Mouse (Mus musculus) kidney, adult 8-10 months (tissue): ENCODE results near the gene Mab21l1.
A peak's percentile ranks its signal among the peaks of the same experiment; 100 is the strongest.

Source experiments
- DNase-seq, 2 experiments: peaks; one replicate each; pipeline ENCODE4 v3.0.0; 2022

Gene Mab21l1

DNA sequence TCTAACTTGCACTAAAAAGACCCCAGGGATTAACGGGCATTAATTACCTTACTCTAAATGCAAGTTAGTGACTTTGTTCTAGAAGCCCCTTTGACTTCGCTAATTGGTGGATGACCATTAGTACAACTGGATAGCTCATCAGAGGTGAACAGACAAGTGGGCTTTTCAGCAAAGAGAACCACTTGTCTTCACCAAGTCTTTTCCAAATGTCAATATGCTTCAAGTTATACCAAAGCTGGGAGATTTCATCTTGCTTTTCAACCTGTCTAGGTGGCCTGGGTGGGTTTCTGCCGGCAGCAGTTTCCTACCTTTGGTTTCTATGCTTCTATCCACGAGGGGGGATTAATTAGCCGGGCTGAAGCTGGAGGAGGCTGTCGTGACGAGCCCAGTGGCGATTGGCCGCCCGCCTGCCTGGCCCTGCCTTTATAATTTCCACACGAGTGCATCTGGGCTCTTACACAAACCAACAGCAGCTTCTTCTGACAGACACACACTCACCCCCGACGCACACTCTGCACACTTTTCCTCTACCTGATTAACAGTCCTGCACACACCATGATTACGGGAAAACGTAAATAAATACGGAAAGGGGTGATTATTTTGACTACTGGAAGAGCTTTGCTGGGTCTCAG, at the start of gene Mab21l1:
Mab21l1 (plus strand) TSS at position 455 of the 632 bp plus-strand sequence.
- peak in 1 of 2 experiments; percentile 11 for DNase-seq

DNA sequence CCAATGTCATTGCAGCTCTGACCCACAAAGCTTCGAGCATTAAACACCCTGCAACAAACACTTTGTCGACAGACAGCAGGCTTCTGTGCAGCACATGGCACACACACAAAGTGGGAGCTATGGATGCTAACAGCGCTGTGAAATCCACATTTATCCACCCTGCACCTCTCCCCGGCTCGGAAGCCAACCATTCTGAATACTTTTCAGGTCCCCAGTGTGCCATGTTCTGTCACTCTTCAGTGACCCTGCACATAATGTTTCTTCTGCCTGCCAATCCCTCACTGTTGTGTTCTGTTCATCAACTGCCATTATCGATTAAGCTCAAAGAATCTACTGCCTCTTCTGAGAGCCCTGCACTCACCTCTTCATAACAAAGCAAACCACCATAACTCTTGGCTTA, 48.6 kb upstream of the Mab21l1 start:
- DNase-seq: no peak

DNA sequence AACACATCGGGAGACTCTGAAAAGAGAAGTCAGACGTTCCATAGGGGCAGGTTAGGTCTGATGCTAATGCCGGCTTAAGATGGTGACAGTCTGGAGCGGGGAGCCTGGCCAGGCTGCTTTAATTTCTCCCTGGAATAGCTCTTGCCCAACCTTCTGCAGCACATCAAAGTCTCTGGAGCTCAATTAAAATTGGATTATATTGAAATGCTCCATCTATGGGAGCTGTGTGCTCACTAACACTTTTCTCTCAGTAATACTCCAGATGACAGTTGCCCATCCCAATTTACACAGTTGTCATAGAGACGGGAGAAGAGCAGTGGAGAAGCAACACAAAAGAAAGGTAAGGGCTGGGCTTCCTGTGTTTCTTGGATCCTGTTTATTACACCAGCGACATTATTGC, 40.9 kb upstream of the Mab21l1 start:
- DNase-seq: no peak

DNA sequence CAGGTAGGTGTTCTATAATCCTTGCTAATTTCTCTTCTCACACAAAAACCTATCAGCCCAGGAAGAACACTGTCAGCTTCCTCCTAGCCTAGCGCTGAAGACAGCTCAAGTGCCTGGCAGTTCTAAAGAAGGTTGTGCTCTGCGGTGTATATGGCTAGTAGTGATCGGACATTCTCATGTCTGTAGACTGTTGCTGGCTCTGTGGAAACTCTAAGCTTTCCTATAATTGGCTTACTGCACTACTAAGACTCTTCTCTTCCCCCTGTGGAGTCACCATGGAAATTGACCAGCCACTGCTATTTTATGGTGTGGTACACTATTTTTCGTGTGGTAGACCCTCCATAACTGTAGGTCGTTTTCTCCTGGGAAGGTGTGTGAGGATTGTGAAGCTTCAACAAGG, 40.1 kb upstream of the Mab21l1 start:
- DNase-seq: no peak

DNA sequence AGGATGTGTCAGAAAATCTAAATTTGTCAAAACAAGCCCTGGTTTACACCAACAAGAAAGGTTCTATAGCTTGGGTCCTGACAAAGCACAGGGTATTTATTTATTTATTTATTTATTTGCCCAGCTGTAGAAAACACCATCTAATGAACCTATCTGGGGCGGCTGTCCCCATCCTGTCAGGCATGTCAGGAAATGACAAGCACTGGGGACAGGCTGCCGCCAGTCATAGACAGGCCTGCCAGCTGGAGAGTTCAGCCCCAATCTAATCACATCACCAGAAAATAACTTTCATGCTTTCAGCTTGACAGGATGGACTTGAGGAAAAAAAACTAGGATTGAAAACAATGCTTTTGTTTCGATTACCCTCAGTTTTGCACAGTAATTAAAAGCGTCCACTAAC, 39.7 kb upstream of the Mab21l1 start:
- DNase-seq: no peak

DNA sequence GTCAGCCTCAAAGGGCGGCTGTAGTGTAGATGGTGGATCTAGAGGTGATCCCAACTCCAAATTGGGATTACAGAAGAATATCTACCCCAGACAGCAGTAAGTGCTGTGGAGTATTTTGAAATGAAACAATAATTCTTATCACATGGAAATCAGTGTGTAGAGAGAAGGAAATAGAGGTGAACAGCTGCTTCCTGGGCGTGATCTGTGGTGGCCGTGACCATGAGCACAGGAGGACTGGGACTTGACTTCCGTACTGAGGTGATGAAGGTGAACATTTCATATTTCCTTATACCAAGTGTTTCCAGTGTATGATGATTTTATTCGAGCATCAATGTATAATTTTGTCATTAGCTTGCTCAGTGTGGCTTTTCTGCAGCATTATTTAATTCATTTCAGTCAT, 38.4 kb upstream of the Mab21l1 start:
- DNase-seq: no peak

DNA sequence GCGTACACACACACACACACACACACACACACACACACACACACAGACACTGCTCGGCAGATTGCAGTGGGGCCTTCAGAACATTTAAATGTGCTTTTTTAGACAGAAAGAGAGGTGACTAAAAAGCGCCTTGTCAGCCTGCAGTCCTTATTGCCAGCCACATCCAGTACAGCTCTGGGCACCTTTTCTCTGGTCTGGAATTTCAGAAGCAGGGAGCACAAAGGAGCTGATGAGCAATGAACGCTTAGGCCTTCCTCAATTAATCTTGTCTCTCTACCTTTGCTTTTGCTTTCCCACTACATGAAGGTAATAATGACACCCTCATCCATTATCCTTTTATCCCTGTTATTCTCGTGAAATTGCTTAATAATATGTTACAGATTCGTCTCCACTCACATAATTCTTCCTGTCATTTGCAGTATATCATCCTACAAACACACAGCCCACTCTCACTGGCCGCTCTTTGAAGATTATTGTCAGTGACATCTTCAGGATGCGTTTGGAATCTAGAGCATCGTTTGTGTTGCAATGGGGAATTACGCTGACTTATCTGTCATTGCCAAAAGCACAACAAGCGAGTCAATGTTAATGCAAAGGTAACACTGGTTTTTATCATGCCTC, 31.8 kb upstream of the Mab21l1 start:
- DNase-seq: no peak

DNA sequence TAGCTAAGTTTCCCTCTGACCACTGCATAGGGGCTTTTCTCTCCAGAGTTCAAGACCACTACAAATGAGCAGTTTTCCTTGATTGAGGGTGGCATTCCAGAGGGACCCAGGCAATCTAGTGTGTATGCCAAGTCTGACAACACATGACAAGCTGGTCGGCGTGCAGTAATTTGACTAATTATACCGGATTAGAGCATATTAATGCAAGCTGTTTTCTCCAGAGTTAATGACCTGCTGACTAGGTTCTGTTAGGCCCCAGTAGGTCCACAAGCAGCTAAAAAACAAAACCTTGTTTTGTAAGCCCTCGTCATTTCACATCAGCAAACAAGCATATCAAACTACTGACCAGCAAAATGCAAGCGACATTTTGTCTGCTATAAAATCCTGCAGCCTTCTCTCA, 30.9 kb upstream of the Mab21l1 start:
- DNase-seq: no peak

DNA sequence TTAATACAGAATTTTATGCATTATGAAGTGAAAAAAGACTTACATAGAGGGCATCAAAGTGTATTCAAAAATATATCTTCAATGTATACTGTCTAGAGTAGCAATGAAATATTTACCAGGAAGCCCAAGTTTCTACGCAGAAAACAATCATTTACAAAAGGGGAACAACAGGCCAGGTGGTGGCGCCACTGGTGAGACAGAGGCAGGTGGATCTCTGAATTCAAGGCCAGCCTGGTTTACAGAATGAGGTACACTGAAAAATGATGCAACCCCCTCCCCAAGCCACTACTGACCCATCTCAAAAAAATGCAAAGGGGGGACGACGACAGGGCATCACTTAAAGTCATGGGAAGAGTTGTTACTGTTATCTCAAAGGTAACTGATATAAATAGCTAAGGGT, 29.8 kb upstream of the Mab21l1 start:
- no peak for DNase-seq

DNA sequence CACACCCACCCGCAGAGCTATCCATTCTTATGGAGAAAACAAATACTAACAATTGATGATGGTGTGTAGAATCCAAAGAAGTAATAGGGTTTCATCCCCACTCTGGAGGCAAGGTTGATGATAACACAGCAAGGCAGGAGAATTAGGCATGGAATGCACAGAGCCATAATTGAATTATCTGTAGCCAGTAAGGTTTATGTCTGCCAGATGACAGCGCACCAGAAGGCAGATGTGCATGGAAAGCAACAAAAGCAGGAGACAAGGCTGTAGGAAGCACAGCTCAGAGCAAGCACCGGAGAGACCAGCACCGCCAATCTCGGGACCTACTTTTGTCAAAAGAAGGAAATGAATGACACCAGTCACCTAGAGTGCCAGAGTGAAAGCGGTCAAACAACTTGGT, 28.4 kb upstream of the Mab21l1 start:
- no peak for DNase-seq

DNA sequence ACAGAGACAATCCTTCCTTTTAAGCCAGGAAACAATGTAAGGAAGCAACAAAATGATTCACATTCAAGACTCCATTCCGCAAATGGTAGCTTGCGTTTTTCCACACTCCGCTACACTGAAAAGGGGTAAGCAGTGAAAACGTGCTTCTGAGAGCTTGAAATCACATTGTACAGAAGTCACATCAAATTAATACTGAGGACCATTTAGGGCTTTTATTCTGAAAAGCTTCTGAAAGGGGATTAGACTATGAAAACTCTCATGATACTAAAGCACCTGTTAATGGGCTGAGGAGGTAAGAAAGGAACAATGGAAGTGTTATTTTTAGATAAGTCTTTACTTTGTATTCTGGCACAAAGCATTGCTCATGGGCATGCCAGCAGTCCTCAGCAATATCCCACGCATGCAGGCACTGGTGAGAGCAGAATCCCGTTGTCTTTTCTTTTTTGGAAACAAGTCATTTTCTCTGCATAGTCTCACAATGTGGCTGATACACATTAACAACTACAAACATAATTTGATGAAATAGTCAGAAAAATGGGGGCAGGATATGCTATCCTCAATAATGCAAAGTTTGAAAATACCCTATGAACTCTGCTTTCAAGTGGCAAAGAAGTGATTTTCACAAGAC, 27.2 kb upstream of the Mab21l1 start:
- no peak for DNase-seq

DNA sequence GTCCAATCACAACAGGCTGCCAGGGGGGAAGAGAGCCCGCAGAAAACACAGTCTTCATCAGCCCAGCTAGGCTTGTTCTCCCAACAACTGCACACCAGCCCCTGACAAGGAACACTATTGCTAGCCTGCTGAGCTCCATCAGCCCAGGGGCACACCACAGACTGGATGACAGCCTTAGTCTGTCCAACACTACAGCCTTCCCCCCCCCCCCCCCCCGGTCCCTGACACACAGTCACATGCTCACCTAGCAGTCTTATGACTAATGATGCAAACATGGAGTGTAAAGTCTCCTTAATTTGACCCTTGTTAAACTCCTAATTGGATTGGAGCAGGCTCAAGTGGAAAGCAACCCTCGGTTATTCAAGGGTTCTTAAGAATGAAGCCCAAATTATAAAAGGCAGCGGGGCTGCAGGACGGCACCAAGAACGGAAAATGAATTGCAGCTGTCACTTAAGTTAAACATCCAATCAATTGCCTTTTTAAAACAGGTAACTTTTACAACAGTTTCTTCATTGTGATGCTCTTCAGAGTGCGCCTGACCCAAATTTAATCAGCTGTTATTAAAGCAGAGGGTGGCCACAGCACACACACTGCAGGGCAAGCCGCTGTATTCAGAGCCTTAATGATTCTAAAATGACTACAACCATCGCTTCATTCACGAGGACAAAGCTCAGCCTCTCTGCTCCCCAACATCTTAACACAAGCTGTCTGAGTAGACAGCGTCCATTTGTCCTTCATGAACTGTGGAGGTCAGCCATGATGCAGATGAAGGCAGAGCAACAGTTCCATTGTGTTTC, 26.3 kb upstream of the Mab21l1 start:
- DNase-seq: no peak

DNA sequence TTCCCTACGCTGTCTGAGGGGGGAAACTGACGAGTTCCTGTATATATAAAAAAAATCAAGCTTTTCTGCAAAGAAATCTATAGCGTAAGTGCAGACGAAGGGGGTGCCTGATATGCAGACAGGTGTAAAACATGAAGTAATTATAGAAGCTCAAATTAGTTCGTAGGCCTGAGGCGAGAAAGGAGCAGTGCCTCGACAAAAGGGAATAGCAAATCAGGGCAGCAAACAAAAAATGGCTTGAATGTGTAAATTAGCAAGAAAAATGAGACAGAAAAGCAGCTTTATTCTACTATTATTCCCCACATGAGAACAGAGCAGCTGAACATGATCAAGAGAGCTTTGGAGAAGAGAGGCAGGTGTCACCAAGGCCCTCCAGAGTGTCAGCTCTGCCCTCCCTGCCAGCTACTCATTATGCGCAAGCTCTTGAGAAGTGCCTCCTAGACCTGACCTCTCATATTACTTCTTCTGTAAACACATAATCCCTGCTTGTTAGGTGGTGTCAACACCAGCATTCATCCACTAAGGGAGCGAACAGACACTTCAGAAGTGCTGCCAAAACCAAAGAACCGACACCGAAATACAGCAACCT, 25.6 kb upstream of the Mab21l1 start:
- no peak for DNase-seq

DNA sequence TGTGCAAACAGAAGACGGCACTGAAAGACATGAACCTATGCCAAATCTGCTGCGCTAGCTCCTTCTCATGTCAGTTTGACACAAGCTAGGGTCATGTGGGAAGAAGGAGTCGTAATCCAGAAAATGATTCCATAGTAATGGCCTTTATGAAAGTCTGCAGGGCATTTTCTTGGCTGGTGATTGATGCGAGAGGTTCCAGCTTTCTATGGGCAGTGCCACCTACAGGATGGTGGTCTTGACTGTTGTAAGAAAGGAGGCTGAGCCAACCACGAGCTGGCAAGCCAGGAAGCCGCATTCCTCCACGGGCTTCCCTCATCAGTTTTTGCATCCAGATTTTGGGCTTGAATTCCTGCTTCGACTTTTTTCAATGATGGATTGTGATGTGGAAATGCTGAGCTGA, 24.0 kb upstream of the Mab21l1 start:
- no peak for DNase-seq

DNA sequence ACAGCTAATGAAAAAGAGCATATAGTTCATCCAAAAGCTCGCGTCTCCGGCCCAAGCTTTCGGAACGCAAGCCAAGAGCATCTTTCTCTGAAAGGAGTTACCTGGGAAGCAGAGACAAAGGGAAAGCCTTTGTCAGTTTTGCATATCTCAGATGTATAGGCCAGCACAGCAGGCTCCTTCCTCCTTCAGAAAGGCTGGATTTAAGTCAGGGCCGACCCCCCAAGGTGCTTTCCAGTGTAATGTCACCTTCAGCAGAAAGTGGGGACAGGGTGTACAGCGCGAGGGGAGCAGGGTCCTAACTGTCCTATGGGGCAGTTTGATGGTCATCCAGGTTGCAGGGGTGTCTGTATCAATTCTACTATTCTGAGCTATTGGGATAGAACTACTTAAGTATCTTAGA, 18.7 kb upstream of the Mab21l1 start:
- no peak for DNase-seq

DNA sequence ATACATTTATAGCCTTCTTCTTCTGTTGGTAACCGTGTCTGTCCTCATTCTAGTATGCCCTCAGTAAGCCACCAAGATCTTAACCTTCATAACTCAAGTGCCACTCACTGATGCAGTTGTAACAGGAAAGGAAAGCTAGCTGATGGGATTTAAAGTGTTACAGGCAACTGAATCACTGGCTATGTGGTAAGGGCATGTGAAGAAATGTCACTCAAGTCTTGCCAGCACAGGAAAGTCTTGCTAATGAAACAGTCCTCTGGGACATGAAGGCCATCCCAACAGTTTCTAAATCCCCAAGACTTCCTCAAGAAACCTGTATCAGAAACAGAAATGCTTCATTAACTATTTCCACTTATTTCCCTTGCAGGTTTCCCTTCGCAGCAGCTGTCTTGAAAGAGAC, 13.7 kb upstream of the Mab21l1 start:
- no peak for DNase-seq

DNA sequence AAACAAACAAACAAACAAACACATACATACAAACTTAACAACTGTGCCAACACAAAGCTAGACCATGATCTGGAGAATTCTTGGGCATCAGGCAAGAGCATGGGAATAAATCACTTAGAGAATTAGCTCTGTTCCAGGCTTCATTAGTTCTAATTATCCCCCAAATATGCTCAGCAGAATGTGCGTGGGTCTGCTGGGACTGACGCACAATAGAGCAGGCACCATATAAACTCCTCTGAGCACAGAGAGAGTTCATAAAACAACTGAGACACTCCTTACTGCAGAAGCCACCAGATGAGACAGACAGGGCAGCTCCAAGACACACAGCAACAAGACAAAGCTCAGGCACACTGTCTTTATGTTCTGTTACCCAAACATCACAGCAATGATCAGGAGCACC, 13.0 kb upstream of the Mab21l1 start:
- DNase-seq: no peak

DNA sequence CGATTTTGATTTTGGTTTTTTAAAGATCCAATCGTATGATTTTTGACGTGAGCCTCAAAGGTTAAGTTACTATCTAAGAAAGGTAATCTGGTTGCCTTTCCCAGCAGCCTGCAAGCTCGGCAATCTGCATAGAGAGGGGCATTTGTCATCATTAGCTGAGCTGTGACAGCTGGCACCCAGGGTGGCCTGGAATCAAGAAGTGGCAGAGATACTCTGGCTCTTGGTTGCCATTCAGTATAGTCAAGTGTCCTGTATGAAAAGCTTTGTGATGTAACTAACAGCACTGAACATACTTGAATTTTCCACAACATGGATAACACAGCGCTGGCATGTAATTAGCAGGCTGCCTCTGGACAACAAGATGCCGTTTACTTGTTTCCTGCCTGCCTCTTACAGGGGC, 8.1 kb upstream of the Mab21l1 start:
- DNase-seq: no peak

DNA sequence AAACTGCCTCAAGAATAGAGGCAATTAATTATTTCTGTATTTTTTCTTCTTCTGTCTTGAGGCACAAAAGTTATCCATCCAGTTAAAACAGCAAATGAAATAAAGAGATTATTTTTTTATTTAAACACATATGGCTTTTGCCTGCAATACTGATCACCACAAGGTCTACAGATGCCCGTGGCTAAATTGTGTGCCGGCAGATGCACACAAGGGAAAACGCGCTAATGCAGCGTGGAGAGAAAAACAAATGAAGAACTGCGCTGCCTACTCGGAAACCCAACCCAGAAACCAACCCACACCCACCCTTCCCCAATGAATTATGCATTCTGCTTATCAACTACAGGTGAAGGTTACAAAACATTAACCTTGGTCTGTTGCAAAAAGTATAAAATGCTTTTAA, 7.1 kb upstream of the Mab21l1 start:
- no peak for DNase-seq

DNA sequence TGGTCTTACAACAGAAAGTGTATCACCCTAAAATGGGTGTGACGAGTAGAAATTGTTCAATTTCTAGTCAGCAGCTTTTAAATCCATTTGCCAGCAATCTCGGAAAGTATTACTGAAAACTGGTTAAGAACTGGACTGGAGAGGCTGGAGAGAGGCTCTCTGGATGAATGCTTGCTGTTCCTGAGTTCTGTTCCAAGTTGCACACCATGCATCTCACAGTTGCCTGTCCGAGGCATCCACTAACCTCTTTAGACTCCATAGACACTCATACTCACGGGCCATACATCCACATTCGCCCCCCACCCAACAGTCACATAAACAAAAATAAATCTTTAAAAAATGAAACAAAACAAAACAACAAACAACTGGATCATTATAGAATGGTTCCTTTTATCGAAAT, 6.6 kb upstream of the Mab21l1 start:
- DNase-seq: no peak

DNA sequence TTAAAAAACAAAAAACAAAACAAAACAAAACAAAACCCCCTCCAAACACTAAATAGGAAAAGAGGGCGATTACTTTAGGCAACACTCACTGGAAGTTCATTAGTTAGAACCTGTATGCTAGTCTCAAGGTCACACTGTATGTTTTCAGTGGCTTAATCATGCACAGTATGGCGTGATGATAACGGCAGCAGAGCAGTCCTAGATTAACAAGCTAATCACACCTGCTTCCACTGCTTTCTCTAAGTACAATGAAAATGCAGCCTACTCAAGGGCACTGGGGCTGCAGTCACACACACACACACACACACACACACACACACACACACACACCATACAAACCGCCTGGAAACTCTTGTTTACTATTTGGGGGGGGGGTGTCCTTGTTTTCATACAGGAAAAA, 4.8 kb upstream of the Mab21l1 start:
- DNase-seq: no peak

DNA sequence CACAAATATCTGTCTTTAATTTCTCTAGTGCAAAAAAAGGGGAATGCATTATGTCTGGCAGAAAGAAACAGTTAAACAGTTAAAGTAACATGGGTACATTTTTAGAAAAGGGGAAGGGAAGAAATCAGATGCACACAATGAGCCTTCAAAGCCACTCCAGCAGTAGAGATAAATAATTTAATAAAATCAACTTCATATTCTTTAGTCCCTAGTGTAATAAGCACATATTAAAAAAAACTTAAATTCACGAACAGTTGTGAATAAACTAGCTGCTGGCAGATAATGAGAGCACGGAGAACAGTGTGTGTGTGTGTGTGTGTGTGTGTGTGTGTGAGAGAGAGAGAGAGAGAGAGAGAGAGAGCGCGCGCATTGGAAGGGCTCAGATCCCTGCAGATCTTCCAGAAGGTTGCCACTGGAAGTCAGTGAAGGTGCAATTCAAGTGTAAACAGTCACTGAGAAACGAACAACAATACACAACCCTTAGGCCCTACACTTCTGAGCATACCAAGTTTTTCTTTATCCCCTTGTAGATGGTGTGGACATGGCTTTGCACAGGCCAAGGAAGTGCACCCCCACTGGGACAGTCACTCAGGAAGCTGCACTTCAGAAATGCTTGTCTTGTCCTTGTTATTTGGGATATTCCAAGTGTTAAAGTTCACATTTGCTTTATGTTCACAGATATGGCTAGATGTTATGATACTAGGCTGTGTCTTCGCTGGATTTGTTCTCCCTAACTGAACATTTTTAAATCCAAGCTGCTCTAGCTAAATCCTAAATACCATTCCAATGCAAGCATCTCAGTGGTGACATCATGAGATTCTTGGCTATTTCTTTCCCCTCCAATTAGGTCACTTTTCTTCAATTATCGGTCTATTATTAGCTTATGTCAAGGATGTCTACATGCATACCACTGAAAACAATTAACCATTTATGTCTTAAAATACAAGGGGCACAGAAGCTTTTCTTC, 3.3 kb upstream of the Mab21l1 start:
- no peak for DNase-seq
